Mouse (Mus musculus) embryonic facial prominence, embryonic 11.5 days (tissue): ENCODE data around the gene Aqp9. TPM values are rescaled to one million over a fixed set of nuclear protein-coding genes. Genes with fewer than 3 reads are reported as not detected.

Experiments used
- ATAC-seq: fragments of 200-750 bp; cut with Nextera tagmentation; replicated peaks from 2 replicates; pipeline ENCODE4 v1.8.0; 2017; ENCODE audit warnings: low read depth; ENCODE audit not compliant: insufficient number of reproducible peaks, low FRiP score, low TSS enrichment
- DNase-seq: peaks from one replicate; pipeline ENCODE4 v3.0.0-alpha.2; 2015; ENCODE audit warnings: low spot score
- H3K27ac ChIP-seq: fragments of 300-500 bp; sonication (generic); replicated peaks from 2 replicates; pipeline ENCODE4 v1.5.1; 2014; ENCODE audit warnings: mild to moderate bottlenecking, low read depth, low read length, control low read depth
- H3K27me3 ChIP-seq: fragments of 300-500 bp; sonication (generic); 2 replicates; pipeline ENCODE4 v1.6.1; 2014; ENCODE audit warnings: mild to moderate bottlenecking, low read length, moderate library complexity, mixed read lengths; ENCODE audit not compliant: control insufficient read depth, insufficient read depth
- H3K36me3 ChIP-seq: fragments of 300-500 bp; sonication (generic); replicated peaks from 2 replicates; pipeline ENCODE4 v1.6.1; 2014; ENCODE audit warnings: low read depth, mild to moderate bottlenecking, low read length, moderate library complexity, mixed read lengths; ENCODE audit not compliant: control insufficient read depth, insufficient read depth
- H3K4me1 ChIP-seq: fragments of 300-500 bp; sonication (generic); 2 replicates; pipeline ENCODE4 v1.6.1; 2014; ENCODE audit warnings: low read length, mixed read lengths; ENCODE audit not compliant: control insufficient read depth, insufficient read depth
- H3K4me2 ChIP-seq: fragments of 300-500 bp; sonication (generic); 2 replicates; pipeline ENCODE4 v1.6.1; 2014; ENCODE audit warnings: low read depth, mild to moderate bottlenecking, control low read depth, low read length, moderate library complexity
- H3K4me3 ChIP-seq: fragments of 300-500 bp; sonication (generic); 2 replicates; pipeline ENCODE4 v1.5.1; 2014; ENCODE audit warnings: low read depth, low read length, control low read depth
- H3K9ac ChIP-seq: fragments of 300-500 bp; sonication (generic); replicated peaks from 2 replicates; pipeline ENCODE4 v1.6.1; 2014; ENCODE audit warnings: mild to moderate bottlenecking, control low read depth, low read length
- H3K9me3 ChIP-seq: fragments of 300-500 bp; sonication (generic); replicated peaks from 2 replicates; pipeline ENCODE4 v1.6.1; 2016; ENCODE audit warnings: mild to moderate bottlenecking, low read length, inconsistent platforms, mixed read lengths; ENCODE audit not compliant: control insufficient read depth
- WGBS: fragments of 180-500 bp; shearing (Covaris S2); extraction: QIAGEN DNeasy Blood & Tissue Kit; methylation state at CpG from one replicate; pipeline ENCODE4 v1.1.7; 2014; 5-methylcytosine and 5-hydroxymethylcytosine counted together
- polyA plus RNA-seq: library from polyadenylated mRNA; unstranded; fragments of >200 nt; fragmentation: Nextera tagmentation; extraction: Ambion mirVana; gene quantifications from 2 replicates; pipeline ENCODE4 v1.2.1, GENCODE M21; 2014

Gene Aqp9
- polyA plus RNA-seq, 1 experiment from 2014 or later = 0.17 TPM

- no peak for ATAC-seq
- no peaks in the 10 kb centered on the region for H3K27me3 ChIP-seq
- H3K9ac ChIP-seq = no peak overlapping the region
- no peak overlapping the region for H3K4me3 ChIP-seq
- no peaks in the 10 kb centered on the region for H3K4me1 ChIP-seq
- no peak overlapping the region for H3K4me2 ChIP-seq
- H3K27ac ChIP-seq = no peak overlapping the region
- no peak for DNase-seq
- H3K36me3 ChIP-seq = no peaks in the 10 kb centered on the region
- H3K9me3 ChIP-seq = no peaks in the 10 kb centered on the region
- 69% methylated on average over 7 of the region's 7 CpGs for WGBS
Measured at GRCm38 (mm10) chr9:71066491-71066890, 102.0 kb downstream of the Aqp9 start.

GRCm38 (mm10) chr9:71065343-71065875 is 103.1 kb downstream of the Aqp9 start:
- Histone ChIP-seq H3K27me3 (no peaks in the 10 kb centered on the region), H3K4me1 (no peaks in the 10 kb centered on the region), H3K27ac (no peak overlapping the region), H3K9me3 (no peaks in the 10 kb centered on the region), H3K9ac (no peak overlapping the region), H3K4me3 (no peak overlapping the region), H3K36me3 (no peaks in the 10 kb centered on the region), H3K4me2 (no peak overlapping the region)
- ATAC-seq (no peak), DNase-seq (no peak)
- 62% methylated on average over 6 of the region's 6 CpGs for WGBS

- Histone ChIP-seq H3K9me3 (no peaks in the 10 kb centered on the region), H3K27me3 (no peaks in the 10 kb centered on the region), H3K9ac (no peak overlapping the region), H3K4me2 (no peak overlapping the region), H3K27ac (no peak overlapping the region), H3K4me1 (no peaks in the 10 kb centered on the region), H3K36me3 (no peaks in the 10 kb centered on the region), H3K4me3 (no peak overlapping the region)
- no peak for DNase-seq
- no peak for ATAC-seq
- 70% methylated on average over 8 of the region's 8 CpGs for WGBS
Measured at GRCm38 (mm10) chr9:71064291-71064840, 104.1 kb downstream of the Aqp9 start.

GRCm38 (mm10) chr9:71063551-71063950 is 104.9 kb downstream of the Aqp9 start:
- H3K36me3 ChIP-seq = no peaks in the 10 kb centered on the region
- no peak overlapping the region for H3K9ac ChIP-seq
- no peak overlapping the region for H3K4me2 ChIP-seq
- no peak overlapping the region for H3K27ac ChIP-seq
- ATAC-seq (no peak), DNase-seq (no peak)
- H3K4me1 ChIP-seq = no peaks in the 10 kb centered on the region
- no peaks in the 10 kb centered on the region for H3K27me3 ChIP-seq
- no peak overlapping the region for H3K4me3 ChIP-seq
- H3K9me3 ChIP-seq = no peaks in the 10 kb centered on the region

GRCm38 (mm10) chr9:71062976-71063375 is 105.5 kb downstream of the Aqp9 start:
- ATAC-seq (no peak), DNase-seq (no peak)
- Histone ChIP-seq H3K4me2 (no peak overlapping the region), H3K4me3 (no peak overlapping the region), H3K9me3 (no peaks in the 10 kb centered on the region), H3K4me1 (no peaks in the 10 kb centered on the region), H3K27me3 (no peaks in the 10 kb centered on the region), H3K36me3 (no peaks in the 10 kb centered on the region), H3K27ac (no peak overlapping the region), H3K9ac (no peak overlapping the region)
- WGBS = 81% methylated on average over 4 of the region's 4 CpGs

GRCm38 (mm10) chr9:71062301-71062700 is 106.2 kb downstream of the Aqp9 start:
- ATAC-seq = no peak
- Histone ChIP-seq H3K36me3 (no peaks in the 10 kb centered on the region), H3K9me3 (no peaks in the 10 kb centered on the region), H3K9ac (no peak overlapping the region), H3K27ac (no peak overlapping the region), H3K4me3 (no peak overlapping the region), H3K4me1 (no peaks in the 10 kb centered on the region), H3K27me3 (no peaks in the 10 kb centered on the region), H3K4me2 (no peak overlapping the region)
- no peak for DNase-seq

Other genes starting within 250 kb of the Aqp9 start
- 0.46 TPM in 1 of 2 replicates, not detected in the other for gene Lipc, start 216.5 kb downstream of the Aqp9 start, polyA plus RNA-seq
- 39.1 and 42.0 TPM in 2 replicates for gene Aldh1a2, start 47.1 kb upstream of the Aqp9 start, polyA plus RNA-seq